Comparison of ENCODE assay signal across 24 mouse cellular contexts in the genomic region with DNA sequence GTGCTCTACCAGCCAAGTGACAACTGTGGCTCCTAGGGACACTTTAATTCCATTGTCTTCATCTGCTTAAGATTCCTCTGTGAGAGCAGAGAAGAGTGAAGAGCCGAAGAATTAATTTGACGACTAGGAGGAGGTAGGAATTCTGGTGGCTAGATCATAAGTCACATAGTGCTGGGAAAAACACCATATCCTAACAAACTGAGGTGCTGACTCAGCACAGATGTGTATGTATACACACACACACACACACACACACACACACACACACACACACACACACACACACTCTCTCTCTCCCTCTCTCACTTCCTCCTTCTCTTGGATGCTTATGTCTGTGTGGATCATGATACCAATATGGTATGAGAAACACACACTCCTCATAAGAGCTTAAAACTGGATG.
"Had no signal": no experiment of that assay in that cellular context is flagged by ENCODE, and none has a peak within 500 bp of the region (broad histone marks: within the 10 kb centered on the region; RNA-seq: fewer than 3 reads in every experiment).

No protein-coding gene starts in this region.

- H3K9ac ChIP-seq: heart, embryonic 13.5 days; heart, embryonic 15.5 days; hindbrain, embryonic 13.5 days; hindbrain, embryonic 15.5 days; limb, embryonic 12.5 days; liver, embryonic 12.5 days; liver, embryonic 14.5 days had no signal

- H3K9me3 ChIP-seq: heart, embryonic 13.5 days; heart, embryonic 15.5 days; hindbrain, embryonic 13.5 days; hindbrain, embryonic 15.5 days; limb, embryonic 10.5 days; limb, embryonic 12.5 days; liver, embryonic 12.5 days had no signal

- DNase-seq: gastrocnemius, adult 2 months; gastrocnemius, postnatal 10 days; gastrocnemius, postnatal 25 days; heart, adult 11 months; heart, adult 2 months; heart, postnatal 14 days; heart, postnatal 36 days; kidney, adult 11 months; kidney, adult 2 months; kidney, postnatal 10 days; kidney, postnatal 36 days had no signal

- H3K27me3 ChIP-seq: heart, embryonic 13.5 days; heart, embryonic 15.5 days; hindbrain, embryonic 13.5 days; hindbrain, embryonic 15.5 days; limb, embryonic 12.5 days; liver, embryonic 12.5 days had no signal

- H3K27ac ChIP-seq: gastrocnemius, adult 2 months; heart, adult 2 months; heart, embryonic 13.5 days; heart, embryonic 15.5 days; hindbrain, embryonic 13.5 days; hindbrain, embryonic 15.5 days; hindbrain, postnatal 0 days; layer of hippocampus, adult 2 months; left cerebral cortex, adult 2 months; limb, embryonic 10.5 days; limb, embryonic 12.5 days; liver, embryonic 12.5 days; liver, embryonic 14.5 days had no signal

- ATAC-seq: intestine, embryonic 16.5 days; liver, embryonic 12.5 days had no signal

- H3K4me2 ChIP-seq: heart, embryonic 11.5 days; heart, embryonic 13.5 days; heart, embryonic 15.5 days; hindbrain, embryonic 13.5 days; hindbrain, embryonic 15.5 days; limb, embryonic 12.5 days; liver, embryonic 12.5 days had no signal

- H3K4me3 ChIP-seq: gastrocnemius, adult 2 months; heart, adult 2 months; heart, embryonic 13.5 days; heart, embryonic 15.5 days; hindbrain, embryonic 13.5 days; hindbrain, embryonic 15.5 days; layer of hippocampus, adult 2 months; left cerebral cortex, adult 2 months; limb, embryonic 10.5 days; limb, embryonic 12.5 days; liver, embryonic 12.5 days had no signal

- H3K4me1 ChIP-seq: heart, embryonic 13.5 days; heart, embryonic 15.5 days; hindbrain, embryonic 15.5 days; limb, embryonic 10.5 days; limb, embryonic 12.5 days had no signal
